Mouse (Mus musculus) heart, postnatal 36 days (tissue): ENCODE data around the gene Card9. TPM values are rescaled to one million over a fixed set of nuclear protein-coding genes. Genes with fewer than 3 reads are reported as not detected.
"Not testable (repeated sequence)": the region's sequence is repeated elsewhere in the genome, so short reads cannot be mapped to it uniquely, and the experiment has no call there.

ENCODE experiments used
- DNase-seq, 2 experiments: peaks; one replicate each; pipeline ENCODE4 v3.0.0; 2021 to 2022
- intact Hi-C: fragments of 180-260 bp; cut with DNase I; formaldehyde crosslinking; loops from one replicate; pipeline ENCODE4 v1.15.1; 2025
- total RNA-seq, 2 experiments: library from RNA; stranded (reverse); gene quantifications; 2 replicates each; pipeline ENCODE4 v1.2.3; 2021

Card9 gene
- total RNA-seq: 1 to 10 TPM; 1.4 to 1.5 TPM

DNA sequence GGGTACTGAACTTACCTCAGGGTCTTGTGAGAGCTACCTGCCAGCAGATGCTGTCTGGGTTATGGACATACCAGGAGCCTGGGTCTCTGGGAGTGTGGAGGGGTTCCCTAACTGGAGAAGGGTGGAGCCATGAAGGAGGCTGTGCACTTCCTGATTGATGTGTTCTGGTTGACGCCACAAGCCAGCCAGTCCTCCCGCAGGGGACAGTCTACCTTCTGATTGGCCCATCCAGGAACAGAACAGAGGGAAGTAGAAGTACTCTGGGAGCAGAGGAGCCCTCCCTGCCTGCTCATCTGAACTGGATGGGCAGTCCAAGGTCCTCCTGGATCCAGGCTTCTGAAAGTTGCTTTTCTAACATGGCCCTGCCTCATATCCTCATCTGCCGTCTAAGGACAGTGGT, at the start of gene Card9:
Gene Card9 (minus strand): TSS at position 147 of the 400 bp plus-strand sequence.
- DNase-seq: no peak
- intact Hi-C loops: no loop called here

DNA sequence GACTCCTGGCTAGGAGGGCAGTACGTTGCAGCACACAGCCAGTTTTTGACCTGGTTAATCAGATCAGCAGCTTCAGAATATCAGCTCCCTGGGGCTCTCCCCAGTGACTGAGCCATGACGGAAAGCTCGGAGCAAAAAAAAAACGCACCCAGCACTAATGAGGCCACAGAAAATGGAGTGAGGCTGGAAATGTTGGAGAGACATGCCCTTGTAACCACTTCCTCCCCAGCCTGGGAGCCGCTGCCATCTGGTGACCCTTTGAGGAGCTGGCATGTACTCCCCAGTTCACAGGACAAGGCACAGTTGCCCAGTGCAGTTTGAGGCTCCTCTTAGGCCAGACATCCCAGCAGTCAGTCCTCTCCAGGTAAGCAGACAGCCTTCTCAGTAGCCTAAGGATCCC, 49.4 kb upstream of the Card9 start:
- DNase-seq: no peak
- intact Hi-C loops: no loop called here

DNA sequence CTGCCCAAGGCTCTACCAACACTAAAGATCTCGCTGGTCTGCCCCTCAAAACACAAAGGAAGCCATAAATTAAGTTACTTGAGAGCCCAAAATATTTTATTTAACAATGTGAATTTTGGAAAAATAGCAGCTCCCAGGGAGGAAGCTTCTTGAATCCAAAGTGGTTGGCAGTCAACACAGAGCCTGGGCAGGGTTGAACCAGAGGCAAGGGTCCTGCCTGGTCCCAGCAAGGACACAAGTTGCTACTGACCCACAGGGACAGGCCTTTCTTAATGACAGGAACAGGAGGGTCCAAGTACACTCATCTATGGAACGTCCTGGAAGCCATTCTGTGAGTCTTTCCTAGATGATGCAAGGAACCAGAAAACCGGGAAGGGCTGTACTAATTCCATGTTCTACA, 48.6 kb upstream of the Card9 start:
- DNase-seq: no peak
- intact Hi-C loops: loop anchor here (2.0 to 5.0 kb wide), 2 partner anchors 21 to 82 kb away; partner anchors contain the start of genes Entr1 and Pmpca

- peak; percentile 99 to 100 for DNase-seq
- intact Hi-C loops: loop anchor here (2.0 to 5.0 kb wide), 2 partner anchors 20 to 81 kb away; partner anchors contain the start of genes Entr1 and Pmpca
Measured at GRCm38 (mm10) chr2:26408515-26409356, 48.0 kb upstream of the Card9 start, which contains the start of gene Inpp5e. Gene Inpp5e (minus strand): TSS chr2:26409203.

GRCm38 (mm10) chr2:26403306-26403705, 42.6 kb upstream of the Card9 start:
- intact Hi-C loops: no loop called here
- no peak for DNase-seq

DNA sequence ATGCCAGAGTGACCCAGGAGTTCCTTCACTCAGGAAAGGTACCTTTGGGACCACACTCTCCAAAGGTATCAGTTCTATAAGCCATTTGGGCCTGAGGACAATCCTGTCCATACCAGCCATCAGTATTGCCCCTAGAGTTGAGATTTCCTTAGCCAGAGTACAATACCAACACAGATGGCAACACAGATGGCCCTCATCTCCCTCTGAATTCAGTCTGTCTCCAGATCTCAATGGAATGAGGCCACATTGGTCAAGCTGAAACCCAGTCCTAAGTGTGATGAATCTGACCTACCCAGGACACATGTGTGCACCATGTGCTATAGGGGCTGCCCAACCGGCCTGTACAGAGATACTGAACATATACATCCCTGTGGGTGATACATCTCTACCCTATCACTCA, 41.5 kb upstream of the Card9 start:
- DNase-seq: no peak
- intact Hi-C loops: no loop called here

GRCm38 (mm10) chr2:26401023-26401422, 40.3 kb upstream of the Card9 start:
- intact Hi-C loops: no loop called here
- DNase-seq: no peak

DNA sequence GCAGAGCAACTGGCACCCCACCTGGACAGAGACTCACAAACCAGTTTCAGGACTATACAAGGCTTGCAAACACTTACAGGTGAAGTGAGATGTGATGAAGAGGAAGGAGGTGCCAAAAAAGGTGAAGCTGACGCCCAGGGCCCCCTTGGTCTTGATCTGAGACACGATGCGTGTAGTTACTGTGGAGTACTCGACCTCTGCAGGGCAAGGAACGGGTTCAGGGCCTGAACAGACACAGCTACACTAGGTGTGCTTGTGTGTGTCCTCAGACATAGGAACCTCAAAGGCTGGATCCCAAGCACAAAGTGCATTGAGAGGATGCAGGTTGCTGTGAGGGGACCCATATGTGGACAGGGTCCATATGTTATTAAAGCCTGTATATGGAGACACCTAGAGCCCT, 39.6 kb upstream of the Card9 start:
- intact Hi-C loops: no loop called here
- no peak for DNase-seq

- intact Hi-C loops: no loop called here
- DNase-seq: peak; percentile 38 to 39
Measured at GRCm38 (mm10) chr2:26399647-26400046, 38.9 kb upstream of the Card9 start.

DNA sequence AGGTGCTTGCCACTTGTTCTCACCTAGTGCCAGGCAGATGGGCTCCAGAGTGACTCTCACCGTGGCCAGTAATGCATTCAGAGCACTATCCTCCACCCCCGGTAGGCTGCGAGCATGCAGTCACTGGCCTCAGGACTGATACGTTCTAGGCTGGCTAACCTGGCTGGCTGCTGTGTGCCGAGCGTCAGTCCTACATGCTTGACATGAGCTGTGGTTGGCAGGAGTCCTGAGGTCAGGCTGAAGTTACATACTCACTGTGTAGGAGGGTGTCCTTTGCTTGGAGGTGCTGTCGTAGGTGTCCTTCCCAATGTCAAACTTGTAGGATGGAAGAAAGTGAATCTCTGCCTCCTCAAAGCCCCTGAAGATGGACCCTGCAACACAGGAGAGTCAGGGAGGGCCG, 38.3 kb upstream of the Card9 start:
- intact Hi-C loops: no loop called here
- DNase-seq: no peak

- intact Hi-C loops: no loop called here
Measured at GRCm38 (mm10) chr2:26391617-26392016, 30.9 kb upstream of the Card9 start.

DNA sequence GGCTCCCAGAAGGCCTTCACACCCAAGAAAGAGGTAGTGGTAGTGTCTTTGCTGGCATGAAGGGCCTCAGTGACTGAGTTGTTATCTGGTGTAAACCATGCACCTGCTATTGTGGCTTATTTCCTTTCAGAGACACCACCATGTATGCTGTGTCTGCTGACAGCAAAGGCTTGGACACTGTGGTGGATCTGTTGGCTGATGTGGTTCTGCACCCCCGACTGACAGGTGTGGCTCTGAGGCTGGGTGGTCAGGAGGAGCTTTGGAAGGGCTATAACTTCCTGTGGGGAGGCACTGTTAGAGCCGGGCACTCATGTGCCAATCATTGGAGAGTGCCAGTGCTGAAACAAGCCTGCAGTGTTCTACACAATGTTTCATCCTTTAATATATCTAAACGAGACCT, 30.2 kb upstream of the Card9 start:
- intact Hi-C loops: no loop called here
- no peak for DNase-seq

More at GRCm38 (mm10) chr2:26391617-26392016, 30.9 kb upstream of the Card9 start:
- DNase-seq: no peak

DNA sequence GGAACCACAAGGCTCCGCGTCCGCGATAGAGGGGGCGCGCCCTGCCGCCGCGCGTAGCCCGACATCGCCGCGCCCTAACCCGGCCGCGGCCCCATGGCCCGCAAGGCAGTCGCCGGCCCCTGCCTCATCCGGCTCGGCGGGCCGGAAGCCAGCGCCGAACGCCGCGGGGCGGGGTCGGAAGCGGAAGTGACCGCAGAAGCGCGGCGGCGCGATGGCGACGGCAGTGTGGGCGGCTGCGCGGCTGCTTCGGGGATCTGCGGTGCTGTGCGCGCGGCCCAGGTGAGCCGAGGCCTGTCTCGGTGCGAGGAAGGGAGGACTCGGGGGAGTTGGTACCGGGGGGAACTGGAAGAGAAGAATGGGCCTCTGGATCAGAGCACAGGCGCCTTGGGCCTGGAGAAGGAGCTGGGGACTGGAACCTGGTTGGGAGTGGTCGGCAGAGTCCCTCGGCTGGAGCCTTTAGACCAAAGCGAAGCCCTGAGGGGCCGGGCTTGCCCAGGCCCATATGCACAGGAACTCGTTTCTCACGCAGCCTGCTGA, 28.5 kb upstream of the Card9 start, which contains the start of the genes Entr1 and Pmpca:
Gene Entr1 (minus strand): TSS at position 163 of the 537 bp plus-strand sequence.
Gene Pmpca (plus strand): TSS at position 186 of the 537 bp plus-strand sequence.
- DNase-seq: peak; percentile 88 to 90
- intact Hi-C loops: loop anchor here (2.0 kb wide), 1 partner anchor 20 kb away; the partner anchor contains the start of gene Inpp5e

DNA sequence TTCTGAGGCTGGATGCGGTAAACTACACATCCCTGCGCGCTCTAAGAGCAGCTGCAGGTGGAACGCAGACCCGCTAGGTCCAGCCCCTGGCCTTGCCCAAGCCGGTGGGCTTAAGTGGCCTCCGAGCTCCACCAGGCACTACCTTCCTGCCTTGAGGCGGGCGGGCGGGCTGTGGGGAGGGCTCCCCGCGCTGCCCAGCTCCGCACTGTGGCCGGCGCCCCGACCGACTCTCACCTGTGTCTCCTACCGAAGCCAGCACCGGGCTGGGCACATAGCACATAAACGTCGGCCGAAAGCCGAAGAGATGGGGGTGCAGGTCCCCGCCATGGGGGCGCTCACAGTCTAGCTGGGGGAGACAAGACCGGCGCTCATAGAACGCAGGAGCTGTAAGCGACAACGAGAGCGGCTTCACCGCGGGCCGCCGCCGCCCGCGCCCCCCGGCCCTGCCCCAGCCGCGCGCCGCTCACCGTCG, 28.0 kb upstream of the Card9 start:
- intact Hi-C loops: loop anchor here (2.0 kb wide), 1 partner anchor 20 kb away; the partner anchor contains the start of gene Inpp5e
- DNase-seq: no peak

- DNase-seq: no peak
- intact Hi-C loops: loop anchor here (2.0 kb wide), 1 partner anchor 21 kb away; the partner anchor contains the start of gene Inpp5e
Measured at GRCm38 (mm10) chr2:26387713-26388112, 27.0 kb upstream of the Card9 start.

GRCm38 (mm10) chr2:26380871-26381270, 20.2 kb upstream of the Card9 start:
- DNase-seq, intact Hi-C loops: not testable (repeated sequence)

DNA sequence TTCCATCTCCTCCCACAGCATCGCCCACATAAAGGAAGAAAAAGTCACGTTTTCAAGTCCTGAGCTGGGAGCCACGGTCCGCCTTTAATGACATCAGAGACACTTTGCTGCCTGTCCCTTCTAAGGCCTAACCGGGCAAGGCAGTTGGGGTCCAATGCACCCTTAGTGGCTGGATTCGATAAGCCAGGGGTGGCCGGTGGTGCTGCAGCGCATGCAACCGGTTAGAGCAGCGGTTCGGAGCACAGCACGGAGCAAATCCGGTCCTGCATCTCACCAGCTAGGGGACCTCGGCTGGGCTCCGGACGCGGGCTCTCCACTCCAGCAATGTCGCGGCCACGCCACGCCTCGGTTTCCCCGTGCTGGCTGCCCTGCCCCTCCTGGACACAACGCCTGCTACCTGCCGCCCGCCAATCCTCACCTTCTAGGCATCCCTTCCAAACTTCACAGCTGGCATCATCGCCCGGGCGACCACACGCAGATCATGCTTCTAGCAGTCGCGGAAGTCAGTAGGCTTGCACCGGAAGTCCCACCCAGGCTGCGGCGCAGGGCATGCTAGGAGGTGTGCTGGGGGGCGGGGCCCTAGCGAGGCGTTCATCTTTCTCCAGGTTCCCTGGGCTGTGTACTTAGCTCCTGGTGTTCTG, 19.5 kb upstream of the Card9 start, which contains the start of gene Snapc4:
Gene Snapc4 (minus strand): TSS at position 523 of the 641 bp plus-strand sequence.
- intact Hi-C loops: no loop called here
- peak; percentile 78 to 79 for DNase-seq

DNA sequence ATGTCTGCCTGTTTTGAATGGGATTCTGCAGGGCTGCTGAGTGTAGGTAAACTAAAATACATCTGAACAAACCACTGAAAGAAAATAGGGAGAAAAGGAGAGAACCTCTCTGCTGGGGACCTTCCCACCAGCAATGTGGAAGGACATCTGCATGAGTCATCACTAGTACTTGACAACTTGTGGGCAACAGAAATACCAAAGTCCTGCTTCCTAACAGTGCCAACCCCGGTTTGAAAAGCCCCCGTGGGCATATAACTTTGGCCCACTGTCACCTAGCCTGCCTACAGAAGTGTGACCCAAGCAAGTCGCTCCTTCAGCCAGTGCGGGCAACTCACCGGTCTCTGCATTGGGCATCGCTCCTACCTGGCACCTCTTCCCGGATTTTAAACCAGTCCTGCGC, 11.7 kb upstream of the Card9 start:
- intact Hi-C loops: no loop called here
- DNase-seq: no peak

DNA sequence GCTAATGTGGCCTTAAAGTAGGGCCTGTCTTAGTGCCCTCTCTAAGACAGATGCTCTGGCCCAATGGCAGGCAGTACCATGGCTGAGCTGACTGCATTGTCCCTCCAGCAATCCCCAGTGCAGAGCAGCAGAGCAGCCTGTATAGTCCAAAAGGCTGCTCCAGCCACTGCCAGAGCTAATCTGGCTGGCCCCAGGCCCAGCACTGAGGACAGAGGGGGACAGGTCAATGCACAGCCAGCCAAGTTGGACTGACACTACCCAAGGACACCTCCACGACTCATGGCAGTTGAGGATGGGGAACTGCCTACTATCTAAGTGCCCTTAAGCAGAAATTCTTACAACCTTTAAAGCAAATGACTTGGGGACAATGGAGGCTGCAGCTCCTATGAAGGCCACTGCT, 7.9 kb upstream of the Card9 start:
- intact Hi-C loops: no loop called here

DNA sequence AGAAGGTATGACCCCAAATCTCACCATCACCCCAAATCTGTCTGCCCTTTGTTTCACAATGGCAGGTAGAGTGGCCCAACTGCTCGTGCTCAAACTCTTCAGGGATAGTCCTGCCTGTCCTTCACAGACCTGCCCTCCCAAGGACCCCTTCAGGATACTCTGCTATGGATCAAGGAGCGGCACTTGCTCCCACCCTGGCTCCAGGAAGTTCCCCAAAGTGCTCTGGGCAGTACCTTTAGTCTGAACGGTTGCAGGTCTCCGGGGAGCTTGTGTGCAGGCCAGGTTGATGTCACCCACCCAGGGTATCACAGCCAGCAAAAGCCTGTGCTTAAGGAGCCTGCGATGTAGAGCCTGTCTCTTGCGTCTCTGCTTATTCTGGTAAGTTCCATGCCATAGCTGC, 7.2 kb upstream of the Card9 start:
- intact Hi-C loops: no loop called here
- DNase-seq: no peak

More for the DNA sequence above, 7.9 kb upstream of the Card9 start:
- peak; percentile 51 to 58 for DNase-seq
